Mouse (Mus musculus): Measurements from ENCODE around the gene Sim1. TPM values are rescaled to one million over a fixed set of nuclear protein-coding genes. Genes with fewer than 3 reads are reported as not detected.

The Sim1 gene
- total RNA-seq, 2 experiments from 2014 or later: 0.09 to 0.16 TPM

- DNase-seq: no peak
These were observed 7.3 kb downstream of the Sim1 start for GRCm38 (mm10) chr10:50901601-50902475.

GRCm38 (mm10) chr10:50902741-50903715 lies 8.5 kb downstream of the Sim1 start:
- no peak for DNase-seq

GRCm38 (mm10) chr10:50903846-50904763 lies 9.6 kb downstream of the Sim1 start:
- no peak for DNase-seq

GRCm38 (mm10) chr10:50904764-50905701 lies 10.5 kb downstream of the Sim1 start:
- DNase-seq: no peak

GRCm38 (mm10) chr10:50910400-50910799 lies 15.8 kb downstream of the Sim1 start:
- no peak for DNase-seq

- no peak for DNase-seq
These were observed 16.4 kb downstream of the Sim1 start for GRCm38 (mm10) chr10:50910861-50911410.

GRCm38 (mm10) chr10:50915607-50916006 lies 21.1 kb downstream of the Sim1 start:
- no peak for DNase-seq

- DNase-seq: no peak
These were observed 34.7 kb downstream of the Sim1 start for GRCm38 (mm10) chr10:50929281-50929680.

GRCm38 (mm10) chr10:50935673-50936072 lies 41.1 kb downstream of the Sim1 start:
- no peak for DNase-seq

GRCm38 (mm10) chr10:50973625-50974024 lies 79.1 kb downstream of the Sim1 start:
- DNase-seq: no peak

GRCm38 (mm10) chr10:50981849-50982248 lies 87.3 kb downstream of the Sim1 start:
- no peak for DNase-seq

GRCm38 (mm10) chr10:50983620-50984019 lies 89.1 kb downstream of the Sim1 start:
- DNase-seq: no peak

- DNase-seq: no peak
These were observed 113.2 kb downstream of the Sim1 start for GRCm38 (mm10) chr10:51007798-51008197.

GRCm38 (mm10) chr10:51011391-51012150 lies 117.0 kb downstream of the Sim1 start:
- no peak for DNase-seq

- no peak for DNase-seq
These were observed 120.3 kb downstream of the Sim1 start for GRCm38 (mm10) chr10:51014901-51015300.

GRCm38 (mm10) chr10:51015362-51015761 lies 120.8 kb downstream of the Sim1 start:
- DNase-seq: no peak

- no peak for DNase-seq
These were observed 129.0 kb downstream of the Sim1 start for GRCm38 (mm10) chr10:51023308-51024279.

Measured in gastrocnemius, postnatal 10 days (tissue).